Mouse (Mus musculus) spleen, adult 12 weeks (tissue): ENCODE measurements around the gene Bloc1s4.

Experiments
- DNase-seq: peaks from one replicate; pipeline ENCODE4 v3.0.0; 2022; ENCODE audit warnings: low spot score

Bloc1s4 gene

GRCm38 (mm10) chr5:36748536-36749061 is at the start of gene Bloc1s4:
Gene Bloc1s4 (minus strand): TSS chr5:36748650.
- peak; percentile 77 for DNase-seq

- DNase-seq: no peak
Observed at GRCm38 (mm10) chr5:36797291-36797690, 48.8 kb upstream of the Bloc1s4 start.

GRCm38 (mm10) chr5:36796296-36797014 is 48.0 kb upstream of the Bloc1s4 start, which contains the start of gene Mrfap1:
Gene Mrfap1 (minus strand): TSS chr5:36796772.
- peak; percentile 94 for DNase-seq

- peak; percentile 67 for DNase-seq
Observed at GRCm38 (mm10) chr5:36795647-36796295, 47.3 kb upstream of the Bloc1s4 start.

- no peak for DNase-seq
Observed at GRCm38 (mm10) chr5:36791861-36792260, 43.4 kb upstream of the Bloc1s4 start.

GRCm38 (mm10) chr5:36786052-36786451 is 37.6 kb upstream of the Bloc1s4 start:
- DNase-seq: no peak

GRCm38 (mm10) chr5:36779512-36779911 is 31.1 kb upstream of the Bloc1s4 start:
- DNase-seq: no peak

GRCm38 (mm10) chr5:36778901-36779300 is 30.5 kb upstream of the Bloc1s4 start:
- DNase-seq: no peak

GRCm38 (mm10) chr5:36777186-36777585 is 28.7 kb upstream of the Bloc1s4 start:
- DNase-seq: no peak

- DNase-seq: no peak
Observed at GRCm38 (mm10) chr5:36776021-36776575, 27.6 kb upstream of the Bloc1s4 start.

- DNase-seq: no peak
Observed at GRCm38 (mm10) chr5:36775317-36775716, 26.9 kb upstream of the Bloc1s4 start.

GRCm38 (mm10) chr5:36772586-36772985 is 24.1 kb upstream of the Bloc1s4 start:
- DNase-seq: no peak

- no peak for DNase-seq
Observed at GRCm38 (mm10) chr5:36769603-36770002, 21.2 kb upstream of the Bloc1s4 start.

- DNase-seq: no peak
Observed at GRCm38 (mm10) chr5:36766958-36767703, 18.7 kb upstream of the Bloc1s4 start.

GRCm38 (mm10) chr5:36759848-36760247 is 11.4 kb upstream of the Bloc1s4 start:
- DNase-seq: no peak

GRCm38 (mm10) chr5:36757033-36757432 is 8.6 kb upstream of the Bloc1s4 start:
- DNase-seq: no peak

- no peak for DNase-seq
Observed at GRCm38 (mm10) chr5:36750119-36751078, 1.9 kb upstream of the Bloc1s4 start.

GRCm38 (mm10) chr5:36747794-36748535 is 485 bp downstream of the Bloc1s4 start:
- no peak for DNase-seq

GRCm38 (mm10) chr5:36747071-36747470 is 1.4 kb downstream of the Bloc1s4 start:
- no peak for DNase-seq

GRCm38 (mm10) chr5:36742126-36742848 is 6.2 kb downstream of the Bloc1s4 start:
- peak; percentile 79 for DNase-seq
